Mouse (Mus musculus) layer of hippocampus, adult 2 months (tissue): ENCODE measurements around the gene Tmem248. TPM values are rescaled to one million over a fixed set of nuclear protein-coding genes. Genes with fewer than 3 reads are reported as not detected.
A peak's percentile ranks its signal among the peaks of the same experiment; 100 is the strongest.

ENCODE experiments used
- DNase-seq, 2 experiments: peaks; one replicate each; pipeline ENCODE4 v3.0.0; 2022; ENCODE audit warnings: low spot score in 2 of 2
- H3K27ac ChIP-seq: fragments of 200-600 bp; 2 replicates; pipeline ENCODE4 v1.8.1; 2022
- H3K4me3 ChIP-seq: fragments of 200-600 bp; 2 replicates; pipeline ENCODE4 v1.8.1; 2022; ENCODE audit warnings: mild to moderate bottlenecking
- CTCF ChIP-seq: fragments of 200-600 bp; conservative IDR thresholded peaks from 2 replicates; pipeline ENCODE4 v1.8.1; 2022; ENCODE audit warnings: antibody characterized with exemption, mild to moderate bottlenecking, moderate library complexity
- total RNA-seq, 2 experiments: library from RNA; stranded (reverse); gene quantifications; 2 replicates each; pipeline ENCODE4 v1.2.3; 2021

The Tmem248 gene
- total RNA-seq, 2 experiments from 2014 or later = 39.7 to 41.4 TPM

GRCm38 (mm10) chr5:130278011-130278472 is 61.2 kb downstream of the Tmem248 start:
- Histone ChIP-seq H3K4me3 (no peak overlapping the region), H3K27ac (no peak overlapping the region)
- no peak for DNase-seq
- no peak for TF ChIP-seq CTCF

GRCm38 (mm10) chr5:130283079-130283732 is 66.3 kb downstream of the Tmem248 start:
- Histone ChIP-seq H3K27ac (no peak overlapping the region), H3K4me3 (no peak overlapping the region)
- no peak for DNase-seq
- TF ChIP-seq CTCF = no peak

- no peak overlapping the region for H3K27ac ChIP-seq
- TF ChIP-seq CTCF = no peak
- H3K4me3 ChIP-seq = no peak overlapping the region
- DNase-seq = no peak
Observed at GRCm38 (mm10) chr5:130288106-130288505, 71.2 kb downstream of the Tmem248 start.

- Histone ChIP-seq H3K27ac (peak overlapping the region; percentile 39; the same call in 1 of the 2 replicates), H3K4me3 (no peak overlapping the region)
- DNase-seq = no peak
- TF ChIP-seq CTCF = peak; percentile 60
Observed at GRCm38 (mm10) chr5:130290242-130290641, 73.4 kb downstream of the Tmem248 start.

- Histone ChIP-seq H3K4me3 (no peak overlapping the region), H3K27ac (peak overlapping the region; percentile 84)
- no peak for TF ChIP-seq CTCF
- DNase-seq = peak; percentile 66 to 79
Observed at GRCm38 (mm10) chr5:130290775-130291174, 73.9 kb downstream of the Tmem248 start.

- Histone ChIP-seq H3K27ac (peak overlapping the region; percentile 75), H3K4me3 (no peak overlapping the region)
- peak in 1 of 2 experiments; percentile 23 for DNase-seq
- TF ChIP-seq CTCF = no peak
Observed at GRCm38 (mm10) chr5:130292976-130293375, 76.1 kb downstream of the Tmem248 start.

Other genes with a start within 250 kb of the Tmem248 start
- 10 to 100 TPM; 10.9 to 11.4 TPM for gene Gusb, start 214.0 kb upstream of the Tmem248 start, total RNA-seq
- gene Asl, start 187.8 kb upstream of the Tmem248 start, total RNA-seq = 10 to 100 TPM; 18.2 to 27.3 TPM
- gene Crcp, start 187.8 kb upstream of the Tmem248 start, total RNA-seq = 10 to 100 TPM; 35.6 to 35.7 TPM
- gene Tpst1, start 143.8 kb upstream of the Tmem248 start, total RNA-seq = 10 to 100 TPM; 48.7 to 49.1 TPM
- 10 to 100 TPM; 10.3 to 12.8 TPM for gene Kctd7, start 72.2 kb upstream of the Tmem248 start, total RNA-seq
- 10 to 100 TPM; 48.8 to 51.1 TPM for gene Rabgef1, start 45.3 kb upstream of the Tmem248 start, total RNA-seq
- gene Sbds, start 38.4 kb downstream of the Tmem248 start, total RNA-seq = 10 to 100 TPM; 76.5 to 81.9 TPM
- 10 to 100 TPM; 16.2 to 17.7 TPM for gene Tyw1, start 38.5 kb downstream of the Tmem248 start, total RNA-seq
- 100 to 1,000 TPM; 129 to 132 TPM for gene Caln1, start 152.4 kb downstream of the Tmem248 start, total RNA-seq
- gene A330070K13Rik, start 167.6 kb downstream of the Tmem248 start, total RNA-seq = 1 to 10 TPM; 1.9 to 2.9 TPM